Mouse (Mus musculus): ENCODE data around the gene Arl6ip4. TPM values are rescaled to one million over a fixed set of nuclear protein-coding genes. Genes with fewer than 3 reads are reported as not detected.

Arl6ip4 gene
- polyA plus RNA-seq, 1 experiment = 112 TPM

DNA sequence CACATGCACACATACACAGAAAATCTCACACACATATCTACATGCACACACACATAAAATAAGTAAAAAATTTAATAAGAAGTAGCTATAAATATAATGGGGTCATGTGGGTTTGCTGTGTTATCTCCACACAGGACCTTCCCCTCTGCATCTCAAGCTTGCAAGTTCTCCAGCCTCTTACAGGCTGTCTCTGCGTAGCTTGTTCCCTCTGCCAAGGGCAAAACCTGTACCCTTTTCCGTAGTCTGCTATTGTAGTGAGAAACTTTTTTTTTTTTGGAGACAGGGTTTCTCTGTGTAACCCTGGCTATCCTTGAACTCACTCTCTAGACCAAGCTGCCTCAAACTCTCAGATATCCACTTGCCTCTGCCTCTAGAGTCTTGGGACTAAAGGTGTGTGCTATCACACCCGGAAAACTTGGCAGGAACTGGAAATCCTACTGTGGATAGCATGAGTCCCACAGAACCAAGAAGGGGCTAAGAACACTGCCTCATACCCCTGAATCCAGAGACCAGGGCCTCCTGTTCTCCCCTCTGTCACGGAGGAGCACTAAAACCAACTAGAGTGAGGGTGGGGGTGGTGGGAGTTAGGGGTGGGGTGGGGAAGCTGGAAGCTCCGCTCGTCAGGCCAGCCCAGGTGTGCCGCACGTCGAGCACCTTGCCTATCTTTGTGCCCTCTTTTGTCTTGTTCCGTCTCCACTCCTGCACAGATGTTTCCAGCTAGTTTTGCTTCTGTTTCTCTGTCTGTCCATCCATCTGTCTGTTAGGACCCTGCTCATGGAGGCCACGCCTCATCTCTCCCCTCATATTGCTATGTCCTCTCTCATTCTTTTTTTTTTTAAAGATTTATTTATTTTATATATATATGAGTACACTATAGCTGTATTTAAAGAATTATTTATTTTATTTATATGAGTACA, 15.5 kb upstream of the Arl6ip4 start:
- Histone ChIP-seq H3K4me1 (ENCODE audit: control insufficient read depth, insufficient read depth, low read length) (no peaks in the 10 kb centered on the region), H3K4me3 (replicated peaks; ENCODE audit: control insufficient read depth, low read depth, low read length) (no peak overlapping the region), H3K27ac (ENCODE audit: control insufficient read depth, insufficient read depth, low read depth, low read length, poor library complexity) (no peak overlapping the region)
- TF ChIP-seq CTCF (IDR thresholded peaks at IDR 0.05; ENCODE audit: control insufficient read depth, insufficient read depth, low read length) (no peak), POLR2A (IDR thresholded peaks at IDR 0.05; ENCODE audit: borderline replicate concordance, control insufficient read depth, low read depth, low read length) (no peak)
- WGBS = 89% methylated on average over 11 of the region's 11 CpGs

DNA sequence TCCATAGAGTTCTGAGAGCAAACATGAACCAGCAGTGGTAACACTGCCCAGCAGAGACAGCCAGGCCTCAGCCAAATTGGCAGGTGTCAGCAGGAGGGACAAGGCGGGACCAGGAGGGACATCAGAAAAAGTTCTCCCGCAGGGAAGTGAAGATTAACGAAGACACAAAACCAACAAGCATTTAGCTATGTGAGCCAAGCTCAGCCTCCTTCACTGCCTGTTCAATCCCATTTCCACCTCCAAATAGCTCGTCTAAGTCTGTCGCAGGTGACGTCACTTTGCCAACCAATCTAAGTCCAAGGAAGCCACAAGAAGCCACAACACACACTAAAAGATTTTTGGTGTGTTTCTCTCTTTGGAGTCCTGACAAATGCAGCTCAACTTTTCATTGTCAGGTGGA, 13.6 kb upstream of the Arl6ip4 start:
- 86% methylated on average over 6 of the region's 6 CpGs for WGBS
- H3K27ac ChIP-seq (ENCODE audit: control insufficient read depth, insufficient read depth, low read depth, low read length, poor library complexity) = no peak overlapping the region
- H3K4me3 ChIP-seq (replicated peaks; ENCODE audit: control insufficient read depth, low read depth, low read length) = no peak overlapping the region
- H3K4me1 ChIP-seq (ENCODE audit: control insufficient read depth, insufficient read depth, low read length) = no peaks in the 10 kb centered on the region
- TF ChIP-seq CTCF (IDR thresholded peaks at IDR 0.05; ENCODE audit: control insufficient read depth, insufficient read depth, low read length) = no peak
- TF ChIP-seq POLR2A (IDR thresholded peaks at IDR 0.05; ENCODE audit: borderline replicate concordance, control insufficient read depth, low read depth, low read length) = no peak

DNA sequence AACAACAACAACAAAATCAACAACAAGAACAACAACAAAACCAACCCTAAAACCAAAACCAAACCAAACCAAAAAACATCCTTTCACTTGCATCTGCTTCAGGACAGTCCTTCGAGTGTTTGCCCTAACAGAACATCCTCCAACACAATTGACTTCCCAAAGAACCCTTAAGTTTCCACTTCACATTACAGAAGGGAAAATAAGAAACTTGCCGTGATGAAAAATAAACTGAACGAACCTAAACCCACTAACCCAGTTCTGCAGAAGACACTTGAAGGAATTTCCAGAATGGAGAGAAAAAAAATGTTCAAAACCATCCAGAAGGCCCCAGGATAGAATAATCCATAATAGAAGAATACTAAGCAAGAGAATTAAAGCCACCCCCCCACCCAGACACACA, 12.9 kb upstream of the Arl6ip4 start:
- 73% methylated on average over 3 of the region's 3 CpGs for WGBS
- H3K4me3 ChIP-seq (replicated peaks; ENCODE audit: control insufficient read depth, low read depth, low read length) = no peak overlapping the region

DNA sequence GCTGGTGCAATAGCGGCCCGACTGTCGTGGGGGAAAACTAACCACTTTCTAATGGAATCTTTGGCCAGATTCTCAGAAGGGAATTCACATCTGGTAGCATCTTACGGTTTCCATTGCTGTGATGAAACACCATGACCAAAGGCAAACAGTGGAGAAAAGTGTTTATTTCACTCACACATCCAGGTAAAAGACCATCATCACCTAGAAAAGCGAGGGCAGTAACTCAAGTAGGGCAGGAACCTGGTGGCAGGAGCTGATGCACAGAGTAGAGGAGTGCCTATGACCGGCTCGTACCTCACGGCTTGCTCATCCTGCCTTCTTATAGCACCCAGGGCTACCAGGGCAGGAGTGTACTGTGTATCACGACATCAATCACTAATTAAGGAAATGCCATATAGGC, 12.3 kb upstream of the Arl6ip4 start:
- Histone ChIP-seq H3K4me3 (replicated peaks; ENCODE audit: control insufficient read depth, low read depth, low read length) (no peak overlapping the region), H3K27ac (ENCODE audit: control insufficient read depth, insufficient read depth, low read depth, low read length, poor library complexity) (no peak overlapping the region), H3K4me1 (ENCODE audit: control insufficient read depth, insufficient read depth, low read length) (no peaks in the 10 kb centered on the region)
- TF ChIP-seq CTCF (IDR thresholded peaks at IDR 0.05; ENCODE audit: control insufficient read depth, insufficient read depth, low read length) = no peak
- no peak for TF ChIP-seq POLR2A (IDR thresholded peaks at IDR 0.05; ENCODE audit: borderline replicate concordance, control insufficient read depth, low read depth, low read length)
- WGBS = 88% methylated on average over 9 of the region's 9 CpGs

More for the DNA sequence above, 12.9 kb upstream of the Arl6ip4 start:
- no peak overlapping the region for H3K27ac ChIP-seq (ENCODE audit: control insufficient read depth, insufficient read depth, low read depth, low read length, poor library complexity)
- H3K4me1 ChIP-seq (ENCODE audit: control insufficient read depth, insufficient read depth, low read length) = no peaks in the 10 kb centered on the region
- no peak for TF ChIP-seq CTCF (IDR thresholded peaks at IDR 0.05; ENCODE audit: control insufficient read depth, insufficient read depth, low read length)
- TF ChIP-seq POLR2A (IDR thresholded peaks at IDR 0.05; ENCODE audit: borderline replicate concordance, control insufficient read depth, low read depth, low read length) = no peak

DNA sequence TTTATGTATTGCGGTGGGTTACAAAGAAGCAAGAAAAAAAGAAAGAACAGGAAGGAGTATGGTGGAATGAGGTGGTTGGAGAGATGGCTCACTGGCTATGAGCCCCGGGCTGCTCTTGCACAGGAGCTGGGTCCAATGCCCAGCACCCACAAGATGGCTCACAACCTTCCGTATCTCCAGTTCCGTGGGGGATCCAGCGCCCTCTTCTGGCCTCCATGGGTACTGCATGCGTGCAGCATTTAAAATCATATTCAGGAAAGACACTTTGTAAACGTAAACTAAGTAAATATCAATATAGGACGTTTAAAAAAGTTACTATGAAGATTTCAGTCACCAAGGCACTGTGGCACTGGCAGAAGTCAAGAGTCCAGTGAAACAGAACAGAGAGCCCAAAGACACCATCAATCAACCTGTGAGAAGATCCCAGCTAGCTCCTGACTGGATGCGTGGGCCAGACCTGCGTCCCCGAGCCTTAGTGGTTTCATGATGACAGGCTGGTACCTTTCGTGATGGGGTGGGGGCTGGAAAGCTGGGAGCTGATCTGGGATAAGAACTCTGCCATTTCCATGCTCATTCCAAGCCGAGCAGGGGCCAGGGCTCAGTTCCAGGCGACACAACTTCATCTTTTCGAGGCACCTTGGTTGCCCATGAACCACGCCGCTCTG, 4.7 kb upstream of the Arl6ip4 start:
- no peaks in the 10 kb centered on the region; the same call in 1 of the 2 replicates for H3K4me1 ChIP-seq (ENCODE audit: control insufficient read depth, insufficient read depth, low read length)
- TF ChIP-seq CTCF (IDR thresholded peaks at IDR 0.05; ENCODE audit: control insufficient read depth, insufficient read depth, low read length) (peak; percentile 84), POLR2A (IDR thresholded peaks at IDR 0.05; ENCODE audit: borderline replicate concordance, control insufficient read depth, low read depth, low read length) (no peak)
- H3K4me3 ChIP-seq (replicated peaks; ENCODE audit: control insufficient read depth, low read depth, low read length) = peak overlapping the region; percentile 95
- H3K27ac ChIP-seq (ENCODE audit: control insufficient read depth, insufficient read depth, low read depth, low read length, poor library complexity) = peak overlapping the region; percentile 96
- WGBS = 15% methylated on average over 17 of the region's 17 CpGs

DNA sequence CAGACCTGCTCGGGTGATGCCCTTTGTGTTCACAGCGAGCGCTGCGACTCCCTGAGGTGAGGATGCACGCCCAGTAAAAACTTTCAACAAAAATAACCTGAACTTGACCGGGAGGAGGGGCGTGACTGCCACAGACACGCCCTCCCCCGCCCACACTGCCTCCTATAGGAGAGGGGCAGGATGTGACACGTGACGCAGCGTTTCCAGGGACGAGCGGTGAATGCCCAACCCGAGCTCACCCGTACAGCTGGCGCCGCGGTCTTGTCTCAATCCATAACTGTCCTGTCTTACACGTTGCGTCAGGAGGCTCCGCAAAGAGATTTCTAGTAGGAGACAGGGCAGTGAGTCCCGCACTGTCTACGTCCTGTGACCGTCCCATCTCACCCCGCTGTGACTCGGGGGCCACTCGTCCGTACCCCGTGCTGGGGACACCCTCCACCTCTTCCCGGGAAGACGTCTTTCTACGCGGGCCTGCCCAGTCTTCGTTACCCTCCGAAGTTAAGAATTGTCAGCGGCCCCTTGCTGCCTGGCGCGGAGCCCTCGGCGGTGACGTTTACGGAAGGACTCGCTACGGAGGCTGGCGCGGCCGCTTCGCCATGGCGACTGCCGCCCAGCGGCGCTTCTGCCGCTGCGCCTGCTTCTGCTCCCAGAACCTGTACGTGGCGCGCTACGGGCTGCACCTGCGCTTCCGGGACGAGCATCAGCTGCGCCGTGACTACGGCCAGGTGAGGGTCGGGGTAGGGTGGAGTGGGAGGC, 4.0 kb upstream of the Arl6ip4 start, which contains the start of gene Ogfod2:
TSS of gene Ogfod2 (plus strand) at position 556 of the 756 bp plus-strand sequence.
- TF ChIP-seq CTCF (IDR thresholded peaks at IDR 0.05; ENCODE audit: control insufficient read depth, insufficient read depth, low read length) (peak; percentile 45; the same call in 1 of the 2 replicates), POLR2A (IDR thresholded peaks at IDR 0.05; ENCODE audit: borderline replicate concordance, control insufficient read depth, low read depth, low read length) (peak; percentile 66; the same call in 1 of the 2 replicates)
- Histone ChIP-seq H3K4me1 (ENCODE audit: control insufficient read depth, insufficient read depth, low read length) (peaks cover 2% of the 10 kb centered on the region; the same call in 1 of the 2 replicates), H3K4me3 (replicated peaks; ENCODE audit: control insufficient read depth, low read depth, low read length) (peak within 1 kb of the TSS; percentile 95), H3K27ac (ENCODE audit: control insufficient read depth, insufficient read depth, low read depth, low read length, poor library complexity) (peak within 1 kb of the TSS; percentile 96)
- WGBS = under 1% methylated on average over 66 of the region's 66 CpGs

GRCm38 (mm10) chr5:124112531-124112930, 3.4 kb upstream of the Arl6ip4 start:
- H3K4me1 ChIP-seq (ENCODE audit: control insufficient read depth, insufficient read depth, low read length) = peaks cover 2% of the 10 kb centered on the region; the same call in 1 of the 2 replicates
- TF ChIP-seq POLR2A (IDR thresholded peaks at IDR 0.05; ENCODE audit: borderline replicate concordance, control insufficient read depth, low read depth, low read length) (no peak), CTCF (IDR thresholded peaks at IDR 0.05; ENCODE audit: control insufficient read depth, insufficient read depth, low read length) (no peak)
- WGBS = under 1% methylated on average over 18 of the region's 18 CpGs

More at GRCm38 (mm10) chr5:124112531-124112930, 3.4 kb upstream of the Arl6ip4 start:
- Histone ChIP-seq H3K27ac (ENCODE audit: control insufficient read depth, insufficient read depth, low read depth, low read length, poor library complexity) (peak overlapping the region; percentile 96), H3K4me3 (replicated peaks; ENCODE audit: control insufficient read depth, low read depth, low read length) (peak overlapping the region; percentile 95)

Data from bone marrow, adult 2 months (tissue).